Mouse (Mus musculus) kidney, postnatal 0 days (tissue): ENCODE results near the gene Vwa8. TPM values are rescaled to one million over a fixed set of nuclear protein-coding genes. Genes with fewer than 3 reads are reported as not detected.
A peak's percentile ranks its signal among the peaks of the same experiment; 100 is the strongest.

ENCODE experiments used
- ATAC-seq: fragments of 200-750 bp; cut with Nextera tagmentation; replicated peaks from 2 replicates; pipeline ENCODE4 v1.8.0; 2017; ENCODE audit warnings: low read depth, moderate number of reproducible peaks, moderate TSS enrichment, moderate library complexity; ENCODE audit not compliant: low FRiP score
- DNase-seq: peaks from one replicate; pipeline ENCODE4 v3.0.0-alpha.2; 2016; ENCODE audit warnings: low spot score
- H3K27ac ChIP-seq: fragments of 300-500 bp; sonication (generic); 2 replicates; pipeline ENCODE4 v1.5.1; 2014; ENCODE audit warnings: mild to moderate bottlenecking
- H3K27me3 ChIP-seq: fragments of 300-500 bp; sonication (generic); 2 replicates; pipeline ENCODE4 v1.6.1; 2014; ENCODE audit warnings: low read length, mixed read lengths; ENCODE audit not compliant: insufficient read depth
- H3K36me3 ChIP-seq: fragments of 300-500 bp; sonication (generic); 2 replicates; pipeline ENCODE4 v1.6.1; 2014; ENCODE audit warnings: low read length, mixed read lengths; ENCODE audit not compliant: insufficient read depth
- H3K4me1 ChIP-seq: fragments of 300-500 bp; sonication (generic); replicated peaks from 2 replicates; pipeline ENCODE4 v1.6.1; 2014; ENCODE audit warnings: antibody characterized with exemption, low read length, mixed read lengths; ENCODE audit not compliant: insufficient read depth
- H3K4me2 ChIP-seq: fragments of 300-500 bp; sonication (generic); 2 replicates; pipeline ENCODE4 v1.6.1; 2014; ENCODE audit warnings: mild to moderate bottlenecking, low read length, moderate library complexity, mixed read lengths
- H3K4me3 ChIP-seq: fragments of 300-500 bp; sonication (generic); replicated peaks from 2 replicates; pipeline ENCODE4 v1.5.1; 2014; ENCODE audit warnings: low read depth, low read length
- H3K9ac ChIP-seq: fragments of 300-500 bp; sonication (generic); 2 replicates; pipeline ENCODE4 v1.6.1; 2014; ENCODE audit warnings: low read depth, low read length
- H3K9me3 ChIP-seq: fragments of 300-500 bp; sonication (generic); replicated peaks from 2 replicates; pipeline ENCODE4 v1.6.1; 2016; ENCODE audit warnings: low read length, inconsistent platforms, mixed read lengths
- CTCF ChIP-seq: IDR thresholded peaks from 2 replicates; pipeline ENCODE4 v1.5.1; 2016; ENCODE audit warnings: antibody characterized with exemption, low read depth, mild to moderate bottlenecking, moderate library complexity
- WGBS: fragments of 180-500 bp; shearing (Covaris S2); extraction: QIAGEN DNeasy Blood & Tissue Kit; methylation state at CpG from one replicate; pipeline ENCODE4 v1.1.7; 2014; 5-methylcytosine and 5-hydroxymethylcytosine counted together
- polyA plus RNA-seq: library from polyadenylated mRNA; unstranded; fragments of >200 nt; fragmentation: Nextera tagmentation; extraction: Ambion mirVana; gene quantifications from 2 replicates; pipeline ENCODE4 v1.2.1, GENCODE M21; 2015

The Vwa8 gene
- polyA plus RNA-seq, 1 experiment from 2014 or later = 18.2 TPM

DNA sequence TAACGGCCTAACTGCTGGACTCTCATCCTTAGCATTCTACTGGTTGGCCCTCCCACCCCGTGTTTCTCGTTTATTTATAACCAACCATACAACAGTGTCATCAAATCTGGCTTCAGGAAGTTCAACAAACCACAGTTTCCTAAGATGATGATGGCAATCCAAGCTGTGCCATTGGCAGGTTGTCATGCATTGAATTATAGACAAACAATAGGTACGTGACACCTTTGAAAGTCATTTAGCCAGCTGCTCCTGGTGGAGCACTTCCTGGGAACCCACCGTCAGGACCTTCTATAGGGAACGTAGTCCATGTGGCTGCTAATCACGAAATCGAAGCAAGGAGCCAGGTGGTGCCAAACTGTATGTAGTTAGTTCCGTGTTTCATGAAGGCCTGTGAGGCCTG lies 270.5 kb downstream of the Vwa8 start:
- no peak overlapping the region for H3K4me2 ChIP-seq
- H3K4me3 ChIP-seq = no peak overlapping the region
- no peak overlapping the region for H3K9ac ChIP-seq
- no peaks in the 10 kb centered on the region for H3K36me3 ChIP-seq
- H3K27me3 ChIP-seq = no peaks in the 10 kb centered on the region
- H3K27ac ChIP-seq = no peak overlapping the region
- TF ChIP-seq CTCF = no peak
- 81% methylated on average over 9 of the region's 9 CpGs for WGBS
- DNase-seq = peak; percentile 31
- no peak for ATAC-seq
- H3K9me3 ChIP-seq = no peaks in the 10 kb centered on the region
- H3K4me1 ChIP-seq = no peaks in the 10 kb centered on the region

DNA sequence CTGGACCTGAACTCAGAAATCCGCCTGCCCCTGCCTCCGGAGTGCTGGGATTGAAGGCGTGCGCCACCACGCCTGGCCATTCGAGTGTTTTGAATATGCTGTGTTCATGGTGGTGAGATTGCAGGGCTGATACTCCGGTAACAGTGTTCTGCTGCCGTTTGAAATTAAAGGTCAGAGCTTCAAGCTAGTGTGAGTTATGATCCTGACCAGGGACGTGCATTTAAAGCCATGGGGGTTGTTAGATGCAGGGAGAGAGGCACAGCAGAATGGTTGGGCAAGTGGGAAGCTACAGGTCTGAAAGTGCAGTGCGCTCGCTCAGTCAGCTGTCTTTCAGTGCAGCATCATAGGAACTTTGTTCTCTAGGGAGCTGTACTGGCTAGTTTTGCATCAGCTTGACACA lies 271.8 kb downstream of the Vwa8 start:
- Histone ChIP-seq H3K27ac (no peak overlapping the region), H3K4me3 (no peak overlapping the region), H3K4me1 (no peaks in the 10 kb centered on the region), H3K9me3 (no peaks in the 10 kb centered on the region), H3K4me2 (no peak overlapping the region), H3K27me3 (no peaks in the 10 kb centered on the region), H3K9ac (no peak overlapping the region), H3K36me3 (no peaks in the 10 kb centered on the region)
- no peak for TF ChIP-seq CTCF
- ATAC-seq (no peak), DNase-seq (no peak)
- WGBS = 77% methylated on average over 11 of the region's 11 CpGs

DNA sequence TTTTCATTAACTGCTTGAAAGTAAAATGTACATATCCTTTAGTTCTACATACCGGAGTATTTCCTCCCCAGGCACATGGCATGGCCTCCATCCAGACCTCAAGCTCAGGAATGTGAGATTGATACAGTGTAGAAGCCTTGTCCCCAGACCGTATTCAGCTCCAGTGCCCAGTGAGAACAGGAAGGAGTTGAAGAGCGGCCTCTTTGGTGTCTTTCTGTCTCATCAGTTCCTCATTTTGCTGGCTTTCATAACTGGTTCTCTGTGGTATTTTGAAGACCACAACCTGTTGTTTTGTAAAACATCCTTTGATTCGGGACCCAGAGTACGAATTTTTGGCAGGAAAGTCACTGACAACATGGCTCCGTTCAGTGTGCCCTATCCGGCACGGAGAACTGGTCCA lies 274.6 kb downstream of the Vwa8 start:
- TF ChIP-seq CTCF = no peak
- H3K27me3 ChIP-seq = no peaks in the 10 kb centered on the region
- DNase-seq (no peak), ATAC-seq (no peak)
- H3K36me3 ChIP-seq = no peaks in the 10 kb centered on the region
- H3K27ac ChIP-seq = no peak overlapping the region
- no peaks in the 10 kb centered on the region for H3K9me3 ChIP-seq
- H3K4me3 ChIP-seq = no peak overlapping the region
- H3K4me2 ChIP-seq = no peak overlapping the region
- H3K9ac ChIP-seq = no peak overlapping the region
- WGBS = 88% methylated on average over 8 of the region's 8 CpGs
- no peaks in the 10 kb centered on the region for H3K4me1 ChIP-seq

DNA sequence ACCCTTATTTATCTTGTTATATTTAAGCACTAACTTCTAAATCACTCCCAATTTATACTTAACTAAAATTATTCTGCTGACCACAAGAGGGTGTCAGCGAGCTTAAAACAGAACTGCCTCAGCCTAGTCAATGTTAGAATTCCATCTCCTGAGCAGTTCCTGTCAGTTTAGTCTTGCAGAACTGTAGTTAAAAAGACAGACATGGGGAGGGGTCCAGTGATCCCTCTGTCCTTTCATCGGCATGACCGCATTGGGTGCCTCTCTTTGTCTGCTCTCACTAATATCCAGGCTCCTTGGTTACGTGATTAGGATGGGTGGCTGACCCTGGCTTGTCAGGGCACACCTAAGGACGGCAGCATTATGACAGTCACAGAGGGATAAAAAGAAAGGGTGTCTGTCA lies 275.8 kb downstream of the Vwa8 start:
- no peaks in the 10 kb centered on the region for H3K4me1 ChIP-seq
- peak; percentile 85 for TF ChIP-seq CTCF
- H3K9me3 ChIP-seq = no peaks in the 10 kb centered on the region
- ATAC-seq (no peak), DNase-seq (peak; percentile 84)
- no peaks in the 10 kb centered on the region for H3K36me3 ChIP-seq
- H3K27ac ChIP-seq = no peak overlapping the region
- no peak overlapping the region for H3K4me3 ChIP-seq
- 47% methylated on average over 5 of the region's 5 CpGs for WGBS
- no peaks in the 10 kb centered on the region for H3K27me3 ChIP-seq
- no peak overlapping the region for H3K9ac ChIP-seq
- H3K4me2 ChIP-seq = no peak overlapping the region

DNA sequence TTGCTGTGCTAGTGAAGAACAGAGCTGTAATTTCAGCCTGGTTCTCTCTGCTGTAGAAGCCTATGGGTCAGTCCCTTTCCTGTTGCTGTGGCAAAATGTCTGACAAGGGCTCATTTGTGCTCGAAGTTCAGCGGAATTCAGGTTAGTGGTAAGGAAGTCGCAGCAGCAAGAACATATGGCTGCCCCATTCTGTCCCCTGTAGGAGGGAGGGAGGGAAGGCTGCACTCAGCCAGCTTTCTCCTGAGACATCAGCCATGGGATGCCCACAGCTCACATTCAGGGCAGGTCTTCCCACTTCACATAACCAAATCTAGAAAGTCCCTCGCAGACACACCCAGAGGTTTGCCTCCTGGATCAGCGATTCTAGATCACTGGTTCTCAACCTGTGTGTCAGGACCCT lies 277.3 kb downstream of the Vwa8 start:
- ATAC-seq = no peak
- H3K36me3 ChIP-seq = no peaks in the 10 kb centered on the region
- H3K9ac ChIP-seq = no peak overlapping the region
- 65% methylated on average over 5 of the region's 5 CpGs for WGBS
- no peaks in the 10 kb centered on the region for H3K4me1 ChIP-seq
- no peaks in the 10 kb centered on the region for H3K9me3 ChIP-seq
- TF ChIP-seq CTCF = no peak
- no peak for DNase-seq
- no peak overlapping the region for H3K27ac ChIP-seq
- H3K27me3 ChIP-seq = no peaks in the 10 kb centered on the region
- H3K4me3 ChIP-seq = no peak overlapping the region
- no peak overlapping the region for H3K4me2 ChIP-seq

DNA sequence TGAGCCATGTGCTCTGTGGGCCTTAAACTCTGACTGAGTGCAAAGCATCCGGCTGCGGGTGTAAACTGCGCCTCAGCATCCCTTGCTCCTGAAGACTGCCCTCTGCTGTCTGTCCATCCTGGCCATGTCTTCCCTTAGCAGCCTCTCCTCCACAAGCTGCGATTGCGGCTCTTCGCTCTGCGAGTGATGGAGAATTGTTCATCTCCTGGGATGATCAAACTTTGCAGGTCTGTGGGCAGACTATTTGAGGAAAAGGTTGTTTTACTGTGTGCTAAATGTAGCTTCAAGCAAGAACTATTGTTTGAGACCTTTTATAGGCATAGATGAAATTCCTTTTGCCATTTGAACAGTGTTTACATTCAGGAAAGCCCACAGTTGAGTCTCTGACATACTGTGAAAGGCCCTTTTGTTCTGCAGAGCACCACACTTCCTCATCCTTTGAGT lies 286.1 kb downstream of the Vwa8 start:
- WGBS = 30% methylated on average over 7 of the region's 7 CpGs
- no peak overlapping the region for H3K9ac ChIP-seq
- 0 out of 2 replicates have a peak, but pooled peaks cover 3% of the 10 kb centered on the region for H3K4me1 ChIP-seq
- no peak overlapping the region for H3K4me2 ChIP-seq
- peak; percentile 55 for DNase-seq
- H3K9me3 ChIP-seq = no peaks in the 10 kb centered on the region
- no peaks in the 10 kb centered on the region for H3K27me3 ChIP-seq
- H3K4me3 ChIP-seq = no peak overlapping the region
- 0 out of 2 replicates have a peak overlapping the region, but pooled peaks have one; percentile 2 for H3K27ac ChIP-seq
- TF ChIP-seq CTCF = peak; percentile 60; the same call in 1 of the 2 replicates
- no peak for ATAC-seq
- H3K36me3 ChIP-seq = no peaks in the 10 kb centered on the region

DNA sequence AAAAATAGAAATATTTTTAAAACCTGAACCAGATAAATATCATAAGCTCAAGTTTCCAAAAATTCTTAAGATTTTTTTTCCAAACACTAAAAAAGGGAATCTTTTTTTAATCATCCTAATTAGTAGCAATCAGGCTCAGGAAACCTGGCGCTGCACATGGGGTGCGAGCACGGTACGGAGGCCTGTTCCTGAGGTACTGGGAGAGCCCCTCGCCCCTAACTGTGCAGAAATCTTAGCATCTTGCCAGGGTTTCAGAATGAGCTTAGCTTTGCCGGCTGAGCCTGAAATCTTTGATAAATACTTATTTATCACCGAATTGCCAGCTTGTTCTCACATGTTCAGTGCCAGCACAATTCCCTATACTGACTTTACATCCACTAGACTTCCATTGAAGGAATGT lies 286.6 kb downstream of the Vwa8 start:
- no peak overlapping the region for H3K4me2 ChIP-seq
- TF ChIP-seq CTCF = no peak
- H3K27me3 ChIP-seq = no peaks in the 10 kb centered on the region
- no peak overlapping the region for H3K4me3 ChIP-seq
- H3K9me3 ChIP-seq = no peaks in the 10 kb centered on the region
- no peak overlapping the region for H3K27ac ChIP-seq
- DNase-seq = no peak
- ATAC-seq = no peak
- no peaks in the 10 kb centered on the region for H3K36me3 ChIP-seq
- H3K9ac ChIP-seq = no peak overlapping the region
- H3K4me1 ChIP-seq = 0 out of 2 replicates have a peak, but pooled peaks cover 3% of the 10 kb centered on the region
- 86% methylated on average over 7 of the region's 7 CpGs for WGBS
